8 mouse cellular contexts compared by ENCODE assay signal in the genomic region with DNA sequence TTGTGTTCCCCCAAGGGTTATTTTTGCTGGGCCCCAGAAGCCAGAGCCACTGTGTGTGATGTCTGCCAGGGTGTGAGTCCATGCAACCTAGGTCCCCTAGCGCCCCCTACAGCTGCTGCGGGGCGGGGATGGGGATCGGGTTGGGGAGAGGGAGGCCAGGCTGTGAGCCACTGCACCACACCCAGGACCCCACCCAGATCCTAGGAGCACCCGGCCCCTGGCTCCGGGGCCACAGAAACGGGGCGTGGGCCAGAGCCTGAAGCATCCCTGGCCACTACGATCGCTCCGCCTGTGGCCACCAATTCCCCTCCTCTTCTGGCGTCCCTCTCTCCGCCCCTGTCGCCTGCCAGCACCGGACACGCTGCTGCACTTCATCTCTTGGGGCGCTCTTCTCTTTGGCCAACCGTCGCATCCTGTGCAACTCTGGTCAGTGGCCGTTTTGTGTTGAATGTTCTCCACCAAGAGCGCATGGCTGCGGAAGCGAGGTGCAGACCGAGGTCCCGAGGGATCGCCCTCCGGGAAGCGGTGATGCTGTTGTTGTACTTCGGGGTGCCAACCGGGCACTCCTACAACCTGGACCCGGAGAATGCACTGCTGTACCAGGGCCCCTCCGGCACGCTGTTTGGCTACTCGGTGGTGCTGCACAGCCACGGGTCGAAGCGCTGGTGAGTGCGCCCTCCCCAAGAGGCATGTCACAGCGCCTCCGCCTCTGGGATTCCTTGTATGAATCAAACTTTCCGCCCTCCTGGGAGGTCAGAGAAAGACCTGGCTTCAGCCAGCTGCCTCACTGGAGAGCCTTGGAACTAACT. TPM values are rescaled to one million over a fixed set of nuclear protein-coding genes. Genes with fewer than 3 reads are reported as not detected.
A peak's percentile ranks its signal among the peaks of the same experiment; 100 is the strongest.
DNase-seq lines count a peak whose midpoint lies in the region; ATAC-seq lines count a peak whose summit lies in the region.

A gene (plus strand): TSS at position 235 of the 809 bp plus-strand sequence.

- ATAC-seq in megakaryocyte, adult 5-6 weeks (ENCODE audit: poor library complexity, severe bottlenecking) = peak; percentile 62

- DNase-seq in adrenal gland, adult 2 months = peak; percentile 36
- peak; percentile 79 for DNase-seq in embryo, embryonic 10 days (ENCODE audit: low spot score)
- DNase-seq in gastrocnemius, postnatal 10 days = peak; percentile 64
- peak; percentile 83 for DNase-seq in induced T-regulatory cell, adult 2 months (ENCODE audit: low read depth)
- DNase-seq in left cerebral cortex, adult 8-10 months (ENCODE audit: low spot score in 2 of 2) = peak; percentile 50 to 65
- DNase-seq in right cerebral cortex, adult 18-20 months = peak; percentile 69
- DNase-seq in urinary bladder, postnatal 14 days (ENCODE audit: low spot score) = peak; percentile 50

RNA-seq across cellular contexts. Expression of the gene that starts here (rescaled TPM):
- 1 to 10 TPM; 1.6 to 1.8 TPM for total RNA-seq in adrenal gland, adult 2 months (2021)
- polyA plus RNA-seq in adrenal gland, adult 2 months (2012; rRNA removed) = 0.28 and 0.43 TPM in 2 replicates
- total RNA-seq in gastrocnemius, postnatal 10 days (2021) = 1 to 10 TPM; 5.5 to 6.5 TPM
- 10 to 100 TPM in 1 of 4 experiments, 1 to 10 TPM in 3; 8.1 to 10.3 (median 8.9) TPM for total RNA-seq in left cerebral cortex, adult 8-10 months (2022)
- 208 and 212 TPM in 2 replicates for total RNA-seq in megakaryocyte, adult 5-6 weeks (2015)
- 170 and 201 TPM in 2 replicates for total RNA-seq in megakaryocyte, adult 5-6 weeks (2017)

Comparison
In these comparisons a context has a peak if more than half of its experiments do, and no peak if none do; other contexts are left out.
1. Peak in every context shown above with its lines: DNase-seq and ATAC-seq.
2. RNA of the gene that starts here (total RNA-seq): 170 to 212 TPM in megakaryocyte, adult 5-6 weeks; 8.1 to 10.3 TPM in left cerebral cortex, adult 8-10 months, 5.5 to 6.5 TPM in gastrocnemius, postnatal 10 days and 1.6 to 1.8 TPM in adrenal gland, adult 2 months; every median in the first group is over 10 times any median in the second.